Mouse (Mus musculus) hindbrain, embryonic 13.5 days (tissue): ENCODE results near the gene Olfr667. TPM values are rescaled to one million over a fixed set of nuclear protein-coding genes. Genes with fewer than 3 reads are reported as not detected.
"Not testable (repeated sequence)": the region's sequence is repeated elsewhere in the genome, so short reads cannot be mapped to it uniquely, and the experiment has no call there.

Source experiments
- ATAC-seq: fragments of 200-750 bp; cut with Nextera tagmentation; 2 replicates; pipeline ENCODE4 v1.8.0; 2017; ENCODE audit warnings: moderate TSS enrichment; ENCODE audit not compliant: low FRiP score
- H3K27ac ChIP-seq: fragments of 300-500 bp; sonication (generic); 2 replicates; pipeline ENCODE4 v1.5.1; 2015; ENCODE audit warnings: inconsistent platforms, mild to moderate bottlenecking, moderate library complexity
- H3K27me3 ChIP-seq: fragments of 300-500 bp; sonication (generic); 2 replicates; pipeline ENCODE4 v1.6.1; 2015; ENCODE audit warnings: mild to moderate bottlenecking, inconsistent platforms
- H3K36me3 ChIP-seq: fragments of 300-500 bp; sonication (generic); 2 replicates; pipeline ENCODE4 v1.6.1; 2015; ENCODE audit warnings: mild to moderate bottlenecking, inconsistent platforms
- H3K4me1 ChIP-seq: fragments of 300-500 bp; sonication (generic); replicated peaks from 2 replicates; pipeline ENCODE4 v1.6.1; 2015; ENCODE audit warnings: inconsistent platforms
- H3K4me2 ChIP-seq: fragments of 300-500 bp; sonication (generic); 2 replicates; pipeline ENCODE4 v1.6.1; 2015; ENCODE audit warnings: inconsistent platforms, mild to moderate bottlenecking, moderate library complexity
- H3K4me3 ChIP-seq: fragments of 300-500 bp; sonication (generic); 2 replicates; pipeline ENCODE4 v1.5.1; 2015; ENCODE audit warnings: mild to moderate bottlenecking, inconsistent platforms
- H3K9ac ChIP-seq: fragments of 300-500 bp; sonication (generic); 2 replicates; pipeline ENCODE4 v1.6.1; 2015; ENCODE audit warnings: mild to moderate bottlenecking, inconsistent platforms
- H3K9me3 ChIP-seq: fragments of 300-500 bp; sonication (generic); 2 replicates; pipeline ENCODE4 v1.6.1; 2016; ENCODE audit warnings: inconsistent platforms
- WGBS: fragments of 180-500 bp; shearing (Covaris S2); methylation state at CpG from one replicate; pipeline ENCODE4 v1.1.7; 2015; 5-methylcytosine and 5-hydroxymethylcytosine counted together
- polyA plus RNA-seq: library from polyadenylated mRNA; unstranded; fragments of >200 nt; fragmentation: Nextera tagmentation; extraction: Ambion mirVana; gene quantifications from 2 replicates; pipeline ENCODE4 v1.2.1, GENCODE M21; 2015

Gene Olfr667
- not detected in 2 replicates for polyA plus RNA-seq

DNA sequence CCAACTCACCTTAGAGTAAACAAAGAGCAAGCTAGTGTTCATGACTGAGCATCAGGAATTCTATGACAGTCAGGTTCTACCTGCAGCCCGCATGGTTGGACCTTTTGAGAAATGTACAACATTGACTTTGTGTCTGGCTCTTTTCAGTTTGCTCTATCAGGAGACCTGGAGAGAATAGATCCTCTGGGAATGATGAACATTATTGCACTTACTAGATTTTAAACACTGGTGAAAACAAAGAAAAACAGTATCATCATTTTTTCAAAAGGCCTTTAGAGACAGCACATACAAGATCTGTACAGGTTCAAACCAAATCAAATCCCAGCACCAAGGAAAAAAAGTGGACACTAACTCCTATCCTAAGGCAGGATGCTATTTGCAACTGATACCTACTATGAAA, at the start of gene Olfr667:
Gene Olfr667 (minus strand): TSS at position 101 of the 400 bp plus-strand sequence.
- H3K4me2 ChIP-seq = no peak within 1 kb of the TSS
- WGBS = 98% methylated on average over 1 of the region's 1 CpGs
- no peaks in the 10 kb centered on the region for H3K4me1 ChIP-seq
- no peak for ATAC-seq
- H3K36me3 ChIP-seq = no peaks in the 10 kb centered on the region
- H3K9ac ChIP-seq = no peak within 1 kb of the TSS
- no peaks in the 10 kb centered on the region for H3K27me3 ChIP-seq
- H3K27ac ChIP-seq = no peak within 1 kb of the TSS
- no peaks in the 10 kb centered on the region for H3K9me3 ChIP-seq
- no peak within 1 kb of the TSS for H3K4me3 ChIP-seq

DNA sequence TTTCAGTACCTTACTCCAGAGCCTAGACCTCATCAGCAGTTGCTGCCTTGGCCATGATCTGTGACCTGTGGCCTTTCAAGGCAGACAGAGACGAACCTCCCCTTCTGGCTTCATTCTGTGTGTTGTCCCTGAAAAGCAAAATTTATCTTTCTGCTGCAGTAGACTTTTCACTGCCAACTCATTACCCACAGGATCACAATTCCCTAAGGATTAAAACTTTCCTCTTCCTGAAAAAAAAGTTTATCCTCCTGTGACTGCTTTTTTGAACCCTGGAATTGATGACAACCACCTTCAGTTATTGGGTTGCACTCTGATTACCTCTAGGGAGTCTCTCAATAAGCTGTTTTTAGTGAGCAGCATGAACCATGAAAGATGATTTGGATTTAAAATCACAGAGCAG, 41.2 kb upstream of the Olfr667 start, which contains the start of gene Olfr670:
Gene Olfr670 (minus strand): TSS at position 101 of the 400 bp plus-strand sequence.
- Histone ChIP-seq H3K4me3 (no peak within 1 kb of the TSS), H3K9me3 (no peaks in the 10 kb centered on the region), H3K27me3 (no peaks in the 10 kb centered on the region), H3K9ac (no peak within 1 kb of the TSS), H3K4me2 (no peak within 1 kb of the TSS), H3K36me3 (no peaks in the 10 kb centered on the region), H3K27ac (no peak within 1 kb of the TSS), H3K4me1 (no peaks in the 10 kb centered on the region)
- ATAC-seq = no peak
- WGBS = 64% methylated on average over 1 of the region's 1 CpGs

- 93% methylated on average over 16 of the region's 16 CpGs for WGBS
- H3K36me3 ChIP-seq, H3K9me3 ChIP-seq, H3K27me3 ChIP-seq, H3K4me2 ChIP-seq, H3K4me3 ChIP-seq, H3K9ac ChIP-seq, ATAC-seq, H3K27ac ChIP-seq, H3K4me1 ChIP-seq: not testable (repeated sequence)
Observed at GRCm38 (mm10) chr7:104950234-104950633, 29.0 kb upstream of the Olfr667 start.

GRCm38 (mm10) chr7:104933940-104934339, 12.7 kb upstream of the Olfr667 start, which contains the start of gene Olfr669:
TSS of gene Olfr669 (plus strand) at chr7:104934240.
- Histone ChIP-seq H3K9ac (no peak within 1 kb of the TSS), H3K36me3 (no peaks in the 10 kb centered on the region), H3K4me1 (no peaks in the 10 kb centered on the region), H3K4me2 (no peak within 1 kb of the TSS), H3K27ac (no peak within 1 kb of the TSS), H3K9me3 (no peaks in the 10 kb centered on the region), H3K4me3 (no peak within 1 kb of the TSS), H3K27me3 (no peaks in the 10 kb centered on the region)
- 86% methylated on average over 1 of the region's 1 CpGs for WGBS
- no peak for ATAC-seq

- Histone ChIP-seq H3K36me3 (no peaks in the 10 kb centered on the region), H3K9me3 (no peaks in the 10 kb centered on the region), H3K9ac (no peak within 1 kb of the TSS), H3K4me2 (no peak within 1 kb of the TSS), H3K4me3 (no peak within 1 kb of the TSS), H3K27me3 (no peaks in the 10 kb centered on the region), H3K27ac (no peak within 1 kb of the TSS), H3K4me1 (no peaks in the 10 kb centered on the region)
- no peak for ATAC-seq
- WGBS = 83% methylated on average over 1 of the region's 1 CpGs
Observed at GRCm38 (mm10) chr7:104927957-104928356, 6.7 kb upstream of the Olfr667 start, which contains the start of gene Olfr668. TSS of gene Olfr668 (minus strand) at chr7:104928057.

DNA sequence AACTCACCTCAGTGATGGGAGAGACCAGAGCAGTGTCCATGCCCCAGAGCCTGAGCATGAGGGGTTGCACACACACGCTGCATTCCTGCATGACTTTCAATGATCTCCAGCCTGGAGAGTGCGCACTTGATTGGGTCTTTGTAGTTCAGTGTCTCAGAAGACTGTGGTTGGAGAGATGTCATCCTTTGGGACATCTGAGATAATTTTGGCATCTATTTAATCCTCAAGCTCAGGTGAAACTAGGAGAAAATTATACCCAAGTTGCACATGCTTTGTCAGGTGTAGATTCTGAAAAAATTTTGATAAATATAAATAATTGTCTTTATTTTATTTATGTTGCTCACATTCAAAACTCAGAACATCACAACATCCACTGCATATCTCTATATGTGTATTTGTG, 25.4 kb downstream of the Olfr667 start, which contains the start of gene Olfr666:
Gene Olfr666 (minus strand): TSS at position 101 of the 400 bp plus-strand sequence.
- Histone ChIP-seq H3K4me3 (no peak within 1 kb of the TSS), H3K27me3 (no peaks in the 10 kb centered on the region), H3K4me2 (no peak within 1 kb of the TSS), H3K9me3 (no peaks in the 10 kb centered on the region), H3K36me3 (no peaks in the 10 kb centered on the region), H3K27ac (no peak within 1 kb of the TSS), H3K4me1 (no peaks in the 10 kb centered on the region), H3K9ac (no peak within 1 kb of the TSS)
- ATAC-seq = no peak
- 89% methylated on average over 2 of the region's 2 CpGs for WGBS

DNA sequence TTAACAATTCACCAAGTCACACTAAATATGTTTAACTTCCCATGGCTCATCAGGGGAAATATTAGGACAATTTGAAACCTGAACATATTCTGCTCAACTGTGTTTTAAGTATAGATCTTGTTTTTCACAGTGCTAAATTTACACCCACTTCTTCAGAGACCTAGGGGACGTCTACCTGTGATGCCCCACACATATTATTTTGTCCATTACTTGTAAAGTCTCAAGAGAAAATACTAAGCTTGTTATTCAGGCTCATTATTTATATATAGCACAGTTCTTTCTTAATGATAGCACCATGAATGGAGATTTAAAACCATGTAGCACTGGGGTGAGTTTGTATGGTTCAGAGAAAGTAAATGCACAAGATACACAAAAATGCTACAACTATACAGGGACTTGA, 43.6 kb downstream of the Olfr667 start, which contains the start of gene Olfr665:
Gene Olfr665 (plus strand): TSS at position 301 of the 400 bp plus-strand sequence.
- ATAC-seq = no peak
- Histone ChIP-seq H3K27me3 (no peaks in the 10 kb centered on the region), H3K9me3 (no peaks in the 10 kb centered on the region), H3K36me3 (no peaks in the 10 kb centered on the region), H3K4me2 (no peak within 1 kb of the TSS), H3K4me1 (no peaks in the 10 kb centered on the region), H3K9ac (no peak within 1 kb of the TSS), H3K27ac (no peak within 1 kb of the TSS), H3K4me3 (no peak within 1 kb of the TSS)
- 64% methylated on average over 1 of the region's 1 CpGs for WGBS

Other genes with a start within 250 kb of the Olfr667 start
- not detected in 2 replicates for gene Olfr661, start 235.0 kb downstream of the Olfr667 start, polyA plus RNA-seq
- not detected in 2 replicates for gene Usp17le, start 144.0 kb downstream of the Olfr667 start, polyA plus RNA-seq
- not detected in 2 replicates for gene Usp17lb, start 78.9 kb downstream of the Olfr667 start, polyA plus RNA-seq
- gene Usp17la, start 64.5 kb downstream of the Olfr667 start, polyA plus RNA-seq = not detected in 2 replicates
- not detected in 2 replicates for gene Olfr665, start 43.5 kb downstream of the Olfr667 start, polyA plus RNA-seq
- not detected in 2 replicates for gene Olfr666, start 25.5 kb downstream of the Olfr667 start, polyA plus RNA-seq
- gene Olfr668, start 6.6 kb upstream of the Olfr667 start, polyA plus RNA-seq = not detected in 2 replicates
- not detected in 2 replicates for gene Olfr669, start 12.8 kb upstream of the Olfr667 start, polyA plus RNA-seq
- not detected in 2 replicates for gene Olfr670, start 41.1 kb upstream of the Olfr667 start, polyA plus RNA-seq
- not detected in 2 replicates for gene Olfr671, start 57.6 kb upstream of the Olfr667 start, polyA plus RNA-seq
- gene Olfr672, start 80.5 kb upstream of the Olfr667 start, polyA plus RNA-seq = not detected in 2 replicates
- not detected in 2 replicates for gene Olfr675, start 107.0 kb upstream of the Olfr667 start, polyA plus RNA-seq
- not detected in 2 replicates for gene Olfr676, start 111.2 kb upstream of the Olfr667 start, polyA plus RNA-seq
- not detected in 2 replicates for gene Olfr677, start 129.9 kb upstream of the Olfr667 start, polyA plus RNA-seq
- not detected in 2 replicates for gene Olfr678, start 143.0 kb upstream of the Olfr667 start, polyA plus RNA-seq
- not detected in 2 replicates for gene Olfr679, start 159.7 kb upstream of the Olfr667 start, polyA plus RNA-seq
- not detected in 2 replicates for gene Olfr680-ps1, start 171.3 kb upstream of the Olfr667 start, polyA plus RNA-seq
- not detected in 2 replicates for gene Olfr681, start 195.4 kb upstream of the Olfr667 start, polyA plus RNA-seq
- not detected in 2 replicates for gene Olfr683, start 225.5 kb upstream of the Olfr667 start, polyA plus RNA-seq
- gene Olfr684, start 242.2 kb upstream of the Olfr667 start, polyA plus RNA-seq = not detected in 2 replicates